In genomic region chr11:116040593-116040992, GRCm38 (mm10) we compare ENCODE assay signal across 13 mouse cellular contexts.
"Had no signal": no experiment of that assay in that cellular context is flagged by ENCODE, and none has a peak within 500 bp of the region (broad histone marks: within the 10 kb centered on the region; RNA-seq: fewer than 3 reads in every experiment).

No protein-coding gene starts in this region.

- H3K27me3 ChIP-seq: liver, embryonic 15.5 days; midbrain, embryonic 13.5 days; neural tube, embryonic 15.5 days had no signal

- DNase-seq: lung, adult 2 months; lung, postnatal 36 days; right cerebral cortex, adult 18-20 months; right cerebral cortex, postnatal 25 days; thymus, postnatal 14 days had no signal

- H3K9ac ChIP-seq: liver, embryonic 15.5 days; midbrain, embryonic 13.5 days; neural tube, embryonic 15.5 days had no signal

- H3K4me2 ChIP-seq: liver, embryonic 11.5 days; liver, embryonic 15.5 days; midbrain, embryonic 13.5 days; neural tube, embryonic 15.5 days had no signal

- H3K4me3 ChIP-seq: limb, embryonic 10.5 days; liver, embryonic 15.5 days; midbrain, embryonic 13.5 days; myocyte; neural tube, embryonic 15.5 days had no signal

- ATAC-seq: lung, postnatal 0 days; midbrain, embryonic 13.5 days had no signal

- H3K4me1 ChIP-seq: limb, embryonic 10.5 days; midbrain, embryonic 13.5 days; neural tube, embryonic 15.5 days had no signal

- H3K9me3 ChIP-seq: limb, embryonic 10.5 days; liver, embryonic 15.5 days; neural tube, embryonic 15.5 days had no signal

- H3K27ac ChIP-seq: limb, embryonic 10.5 days; liver, embryonic 15.5 days; midbrain, embryonic 13.5 days; neural tube, embryonic 15.5 days; stomach, postnatal 0 days had no signal
